Mouse (Mus musculus): ENCODE data around the gene Rad9a. TPM values are rescaled to one million over a fixed set of nuclear protein-coding genes. Genes with fewer than 3 reads are reported as not detected.
A peak's percentile ranks its signal among the peaks of the same experiment; 100 is the strongest.

Rad9a gene
- total RNA-seq, 2 experiments from 2014 or later = 6.0 to 8.6 TPM

GRCm38 (mm10) chr19:4169810-4170209 is 31.7 kb downstream of the Rad9a start:
- no peak for DNase-seq
- intact Hi-C loops (cut with DNase I) = loop anchor here (1.0 kb wide), 1 partner anchor 22 kb away; the partner anchor contains the start of gene Ppp1ca

- DNase-seq = peak; percentile 100
- intact Hi-C loops (cut with DNase I) = no loop called here
Measured at GRCm38 (mm10) chr19:4169378-4169784, 32.1 kb downstream of the Rad9a start.

- DNase-seq = peak; percentile 69 to 72
- intact Hi-C loops (cut with DNase I) = no loop called here
Measured at GRCm38 (mm10) chr19:4166678-4167476, 34.6 kb downstream of the Rad9a start.

- intact Hi-C loops (cut with DNase I) = no loop called here
- DNase-seq = no peak
Measured at GRCm38 (mm10) chr19:4164721-4165120, 36.7 kb downstream of the Rad9a start.

GRCm38 (mm10) chr19:4164100-4164499 is 37.4 kb downstream of the Rad9a start:
- no peak for DNase-seq
- intact Hi-C loops (cut with DNase I) = no loop called here

GRCm38 (mm10) chr19:4163543-4163887 is 37.9 kb downstream of the Rad9a start:
- DNase-seq = no peak
- intact Hi-C loops (cut with DNase I) = loop anchor here (2.0 kb wide), 1 partner anchor 37 kb away; no protein-coding TSS in a partner anchor

- intact Hi-C loops (cut with DNase I) = loop anchor here (2.0 kb wide), 1 partner anchor 36 kb away; no protein-coding TSS in a partner anchor
Measured at GRCm38 (mm10) chr19:4162646-4163542, 38.6 kb downstream of the Rad9a start, which contains the start of gene Rps6kb2. TSS of gene Rps6kb2 (minus strand) at chr19:4163354.

GRCm38 (mm10) chr19:4159049-4159448 is 42.4 kb downstream of the Rad9a start:
- intact Hi-C loops (cut with DNase I) = no loop called here

More at GRCm38 (mm10) chr19:4162646-4163542, 38.6 kb downstream of the Rad9a start, which contains the start of gene Rps6kb2:
- DNase-seq = peak; percentile 98

GRCm38 (mm10) chr19:4156771-4157170 is 44.7 kb downstream of the Rad9a start:
- DNase-seq = no peak
- intact Hi-C loops (cut with DNase I) = no loop called here

More at GRCm38 (mm10) chr19:4159049-4159448, 42.4 kb downstream of the Rad9a start:
- DNase-seq = no peak

- no peak for DNase-seq
- intact Hi-C loops (cut with DNase I) = no loop called here
Measured at GRCm38 (mm10) chr19:4156073-4156579, 45.3 kb downstream of the Rad9a start.

- intact Hi-C loops (cut with DNase I) = no loop called here
- DNase-seq = no peak
Measured at GRCm38 (mm10) chr19:4155223-4156072, 46.0 kb downstream of the Rad9a start.

- intact Hi-C loops (cut with DNase I) = no loop called here
- DNase-seq = peak in 1 of 2 experiments; percentile 36
Measured at GRCm38 (mm10) chr19:4154437-4155222, 46.8 kb downstream of the Rad9a start.

- DNase-seq = peak; percentile 63 to 69
- intact Hi-C loops (cut with DNase I) = no loop called here
Measured at GRCm38 (mm10) chr19:4153232-4153654, 48.2 kb downstream of the Rad9a start, which contains the start of gene Ptprcap. TSS of gene Ptprcap (plus strand) at chr19:4153604.

- intact Hi-C loops (cut with DNase I) = no loop called here
- DNase-seq = no peak
Measured at GRCm38 (mm10) chr19:4152445-4153231, 48.8 kb downstream of the Rad9a start.

- intact Hi-C loops (cut with DNase I) = no loop called here
Measured at GRCm38 (mm10) chr19:4151898-4152297, 49.6 kb downstream of the Rad9a start.

GRCm38 (mm10) chr19:4151488-4151860 is 50.0 kb downstream of the Rad9a start:
- no peak for DNase-seq
- intact Hi-C loops (cut with DNase I) = no loop called here

More at GRCm38 (mm10) chr19:4151898-4152297, 49.6 kb downstream of the Rad9a start:
- DNase-seq = no peak

GRCm38 (mm10) chr19:4150567-4151487 is 50.6 kb downstream of the Rad9a start:
- intact Hi-C loops (cut with DNase I) = no loop called here
- DNase-seq = no peak

Data from heart, postnatal 10 days (tissue).